Mouse (Mus musculus): Measurements from ENCODE around the gene Gsap.

DNA sequence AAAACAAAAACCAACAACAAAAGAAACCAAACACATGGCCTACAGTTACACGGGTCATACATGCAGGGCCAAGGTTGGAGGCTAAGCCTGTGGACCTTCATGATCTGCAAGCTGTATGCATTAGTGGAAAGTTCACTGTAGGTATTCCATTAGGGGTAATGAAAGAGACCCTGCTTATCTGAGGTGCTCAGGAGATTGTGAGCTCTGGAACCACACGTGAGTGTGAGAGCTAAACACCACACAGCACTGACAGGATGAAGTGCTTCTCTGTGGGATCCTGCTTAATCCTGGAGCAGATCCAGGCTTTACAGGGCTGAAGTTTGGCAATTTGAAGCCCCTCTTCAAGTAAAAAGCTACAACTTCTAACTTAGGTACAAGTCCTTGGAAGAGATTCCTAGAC lies 134.1 kb downstream of the Gsap start:
- TF ChIP-seq CTCF (IDR thresholded peaks at IDR 0.05), result no peak
- TF ChIP-seq EP300 (IDR thresholded peaks at IDR 0.05), result no peak

Measured in lung, postnatal 0 days (tissue).